Mouse (Mus musculus): ENCODE results near the gene Erich2. TPM values are rescaled to one million over a fixed set of nuclear protein-coding genes. Genes with fewer than 3 reads are reported as not detected.

The Erich2 gene
- polyA plus RNA-seq, 1 experiment from 2014 or later: not detected

GRCm38 (mm10) chr2:70571698-70572097 lies 63.1 kb downstream of the Erich2 start:
- 59% methylated on average over 4 of the region's 4 CpGs for WGBS
- Histone ChIP-seq H3K4me2 (no peak overlapping the region), H3K27me3 (replicated peaks; ENCODE audit: control insufficient read depth, insufficient read depth, low read length) (peaks cover 54% of the 10 kb centered on the region), H3K4me3 (ENCODE audit: low read depth, low read length) (no peak overlapping the region), H3K27ac (ENCODE audit: low read depth, low read length) (no peak overlapping the region), H3K36me3 (ENCODE audit: control insufficient read depth, insufficient read depth, low read length) (no peaks in the 10 kb centered on the region), H3K4me1 (replicated peaks; ENCODE audit: control insufficient read depth, insufficient read depth, low read length) (peaks cover 6% of the 10 kb centered on the region; the same call in 1 of the 2 replicates), H3K9ac (ENCODE audit: low read depth, low read length) (no peak overlapping the region), H3K9me3 (ENCODE audit: control insufficient read depth, low read length) (no peaks in the 10 kb centered on the region)
- DNase-seq (ENCODE audit: low spot score) (no peak), ATAC-seq (replicated peaks; ENCODE audit: low FRiP score) (no peak)

GRCm38 (mm10) chr2:70572251-70572650 lies 63.6 kb downstream of the Erich2 start:
- Histone ChIP-seq H3K4me3 (ENCODE audit: low read depth, low read length) (no peak overlapping the region), H3K4me2 (no peak overlapping the region), H3K9ac (ENCODE audit: low read depth, low read length) (no peak overlapping the region), H3K27ac (ENCODE audit: low read depth, low read length) (no peak overlapping the region), H3K36me3 (ENCODE audit: control insufficient read depth, insufficient read depth, low read length) (no peaks in the 10 kb centered on the region), H3K4me1 (replicated peaks; ENCODE audit: control insufficient read depth, insufficient read depth, low read length) (peaks cover 3% of the 10 kb centered on the region; the same call in 1 of the 2 replicates), H3K9me3 (ENCODE audit: control insufficient read depth, low read length) (no peaks in the 10 kb centered on the region), H3K27me3 (replicated peaks; ENCODE audit: control insufficient read depth, insufficient read depth, low read length) (peaks cover 48% of the 10 kb centered on the region)
- DNase-seq (ENCODE audit: low spot score) (no peak), ATAC-seq (replicated peaks; ENCODE audit: low FRiP score) (no peak)
- WGBS: 49% methylated on average over 9 of the region's 9 CpGs

- H3K27ac ChIP-seq (ENCODE audit: low read depth, low read length): no peak overlapping the region
- no peaks in the 10 kb centered on the region for H3K36me3 ChIP-seq (ENCODE audit: control insufficient read depth, insufficient read depth, low read length)
- no peak for ATAC-seq (replicated peaks; ENCODE audit: low FRiP score)
- H3K9ac ChIP-seq (ENCODE audit: low read depth, low read length): no peak overlapping the region
- H3K4me3 ChIP-seq (ENCODE audit: low read depth, low read length): no peak overlapping the region
- no peaks in the 10 kb centered on the region for H3K4me1 ChIP-seq (replicated peaks; ENCODE audit: control insufficient read depth, insufficient read depth, low read length)
- WGBS: 70% methylated on average over 8 of the region's 8 CpGs
- no peaks in the 10 kb centered on the region for H3K9me3 ChIP-seq (ENCODE audit: control insufficient read depth, low read length)
- H3K27me3 ChIP-seq (replicated peaks; ENCODE audit: control insufficient read depth, insufficient read depth, low read length): peaks cover 34% of the 10 kb centered on the region
- no peak overlapping the region for H3K4me2 ChIP-seq
- no peak for DNase-seq (ENCODE audit: low spot score)
These were observed 65.1 kb downstream of the Erich2 start for GRCm38 (mm10) chr2:70573544-70574210.

- 79% methylated on average over 6 of the region's 6 CpGs for WGBS
- DNase-seq (ENCODE audit: low spot score) (no peak), ATAC-seq (replicated peaks; ENCODE audit: low FRiP score) (no peak)
These were observed 79.6 kb downstream of the Erich2 start for GRCm38 (mm10) chr2:70588200-70588599.

More at GRCm38 (mm10) chr2:70588200-70588599, 79.6 kb downstream of the Erich2 start:
- Histone ChIP-seq H3K36me3 (ENCODE audit: control insufficient read depth, insufficient read depth, low read length) (no peaks in the 10 kb centered on the region), H3K9ac (ENCODE audit: low read depth, low read length) (no peak overlapping the region), H3K9me3 (ENCODE audit: control insufficient read depth, low read length) (no peaks in the 10 kb centered on the region), H3K27me3 (replicated peaks; ENCODE audit: control insufficient read depth, insufficient read depth, low read length) (no peaks in the 10 kb centered on the region), H3K27ac (ENCODE audit: low read depth, low read length) (no peak overlapping the region), H3K4me2 (no peak overlapping the region), H3K4me1 (replicated peaks; ENCODE audit: control insufficient read depth, insufficient read depth, low read length) (no peaks in the 10 kb centered on the region), H3K4me3 (ENCODE audit: low read depth, low read length) (no peak overlapping the region)

Other genes with a start within 250 kb of the Erich2 start
- gene Sp5, start 33.9 kb upstream of the Erich2 start, polyA plus RNA-seq (2014; fragmentation: Nextera tagmentation; extraction: Ambion mirVana): 1.1 TPM in 2 replicates
- gene Gad1, start 44.3 kb downstream of the Erich2 start, polyA plus RNA-seq (2014; fragmentation: Nextera tagmentation; extraction: Ambion mirVana): 0.19 and 0.43 TPM in 2 replicates
- gene Gorasp2, start 152.8 kb downstream of the Erich2 start, polyA plus RNA-seq (2014; fragmentation: Nextera tagmentation; extraction: Ambion mirVana): 135 TPM in 2 replicates
- 2.6 and 3.5 TPM in 2 replicates for gene Gm26558, start 153.3 kb downstream of the Erich2 start, polyA plus RNA-seq (2014; fragmentation: Nextera tagmentation; extraction: Ambion mirVana)

Data from liver, embryonic 11.5 days (tissue).